Mouse (Mus musculus): ENCODE measurements at regions not wholly inside any gene's neighbourhood (a gene's known extent, or its start where the extent isn't known, plus 50 kb on each side); places are given as distances from the start of the nearest gene placed in this dataset.

- ChIA-PET CTCF (no interaction called here), POLR2A (no interaction called here)
Measured at GRCm38 (mm10) chr7:68582540-68583325, 166.3 kb downstream of the Arrdc4 start.

DNA sequence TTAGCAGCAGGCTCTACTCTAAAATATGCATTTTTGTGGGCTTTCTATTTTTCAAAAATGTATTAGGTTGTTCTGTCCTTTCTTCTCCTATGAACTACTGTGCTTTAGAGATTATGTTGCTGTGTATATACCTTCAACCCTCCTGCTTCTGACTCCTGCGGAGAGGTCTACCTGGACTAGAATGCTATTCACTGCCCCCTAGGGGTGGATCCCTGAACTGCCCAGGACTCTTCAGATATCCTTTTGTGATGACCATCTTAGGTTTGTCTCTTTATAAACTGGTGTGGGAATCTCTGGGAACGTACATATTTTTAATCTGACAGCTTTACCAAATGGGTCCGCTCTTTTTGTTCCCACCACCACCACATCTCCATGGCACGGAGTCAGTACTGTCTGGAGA is 168.4 kb downstream of the Arrdc4 start:
- CTCF ChIA-PET = interaction anchor here in 2 of 4 experiments (1.3 to 2.9 kb wide), 3 partner anchors 254 kb away, joined by 4 to 20 read pairs (median 9); no protein-coding TSS in a partner anchor
- POLR2A ChIA-PET = no interaction called here

DNA sequence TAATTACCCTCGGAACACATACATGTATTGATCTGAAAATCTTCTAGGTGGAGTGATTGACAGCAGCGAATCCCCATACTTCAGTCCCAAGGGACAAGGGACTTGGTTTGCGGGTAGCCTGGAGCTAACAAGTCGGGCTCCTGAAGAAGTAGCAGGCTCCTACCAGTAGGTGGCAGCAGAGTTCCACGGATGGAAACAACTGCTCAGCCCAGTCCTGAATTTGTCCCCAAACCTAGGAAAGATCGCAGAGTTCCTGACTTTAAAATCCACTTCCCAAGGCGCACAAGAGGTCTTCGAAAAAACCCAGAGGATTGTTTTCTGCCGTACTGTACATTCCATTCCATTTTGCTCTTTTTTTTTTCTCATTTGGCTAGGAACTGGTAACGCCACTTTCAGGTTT is 169.4 kb downstream of the Arrdc4 start:
- POLR2A ChIA-PET = no interaction called here
- CTCF ChIA-PET = interaction anchor here (0.5 to 2.9 kb wide), 33 partner anchors 9 to 909 kb away, joined by 3 to 20 read pairs (median 4); no protein-coding TSS in a partner anchor

DNA sequence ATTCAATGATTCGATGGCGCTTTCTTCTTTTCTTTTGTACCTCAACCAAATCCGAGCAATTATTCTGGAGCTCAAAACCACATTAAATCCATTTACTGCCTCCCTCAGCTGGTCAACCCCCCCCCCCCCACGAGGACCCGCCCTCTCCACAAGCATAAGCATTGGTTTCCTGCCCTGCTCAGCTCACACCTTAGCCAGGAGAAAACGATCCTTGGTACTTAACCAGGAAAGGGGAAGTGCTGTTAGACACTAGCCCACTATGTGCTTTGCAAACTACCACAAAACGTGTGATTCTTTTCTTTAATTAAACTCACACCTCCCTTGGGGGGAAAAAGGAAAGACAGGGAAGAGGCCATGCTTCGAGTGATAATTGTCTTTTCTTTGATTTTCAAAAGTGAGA is 169.8 kb downstream of the Arrdc4 start:
- ChIA-PET CTCF (interaction anchor here (0.5 to 2.9 kb wide), 33 partner anchors 9 to 909 kb away, joined by 3 to 20 read pairs (median 4); no protein-coding TSS in a partner anchor), POLR2A (no interaction called here)

DNA sequence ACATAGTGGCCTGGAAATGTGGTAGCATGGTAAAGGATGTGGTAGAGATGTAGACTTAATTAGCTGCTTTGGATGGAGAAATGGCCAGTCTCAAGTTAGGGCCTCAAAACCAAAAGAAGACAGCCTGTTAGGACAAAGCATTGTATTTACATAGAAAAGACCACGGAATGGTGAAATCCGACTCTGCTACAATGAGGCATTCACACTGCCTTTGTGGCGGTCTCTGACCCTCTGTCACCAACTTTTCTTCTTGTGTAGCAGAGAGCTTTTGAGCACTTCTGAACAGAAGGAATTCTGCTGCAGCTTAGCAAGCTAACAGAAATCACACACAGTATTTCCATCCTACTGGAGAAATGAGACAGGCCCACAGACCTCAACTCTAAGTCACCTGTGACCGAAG is 177.7 kb downstream of the Arrdc4 start:
- ChIA-PET POLR2A (no interaction called here), CTCF (no interaction called here)

GRCm38 (mm10) chr7:68568127-68568510 is 180.9 kb downstream of the Arrdc4 start:
- POLR2A ChIA-PET = no interaction called here
- CTCF ChIA-PET = no interaction called here

DNA sequence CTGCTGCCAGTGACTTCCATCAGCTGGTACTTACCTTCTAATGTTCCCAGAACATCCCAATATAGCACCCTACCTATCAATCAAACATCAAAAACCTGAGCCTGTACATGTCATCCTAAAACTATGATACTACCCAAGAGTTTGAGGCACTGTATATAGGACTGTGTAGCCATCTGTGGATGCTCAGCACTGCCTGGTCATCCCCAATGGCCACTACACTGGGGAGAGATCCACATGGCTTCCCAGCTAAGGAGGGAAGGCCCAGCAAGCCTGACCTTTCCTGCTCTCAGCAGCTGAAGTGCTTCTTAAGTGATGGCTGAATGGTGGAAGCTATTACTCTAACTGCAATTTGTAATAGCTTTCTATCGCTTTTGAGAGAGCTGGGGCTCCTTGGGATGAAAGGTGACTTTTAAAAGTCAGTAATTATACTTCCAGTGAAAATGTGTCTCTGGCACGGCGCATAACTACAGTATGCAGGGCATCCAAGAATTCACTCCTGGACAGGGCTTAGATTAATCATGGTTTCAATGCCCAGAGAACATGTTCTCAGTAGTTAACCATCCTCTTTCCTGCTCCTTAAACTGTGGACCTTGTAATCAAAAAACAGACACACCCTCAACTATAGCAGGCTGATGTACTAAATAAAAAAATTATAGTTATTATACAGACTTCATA is 181.5 kb downstream of the Arrdc4 start:
- ChIA-PET CTCF (no interaction called here), POLR2A (no interaction called here)

GRCm38 (mm10) chr7:68559440-68560343 is 189.3 kb downstream of the Arrdc4 start:
- ChIA-PET CTCF (interaction anchor here in 2 of 4 experiments (0.5 to 1.6 kb wide), 3 partner anchors 19 to 1115 kb away, joined by 3 to 4 read pairs (median 3); no protein-coding TSS in a partner anchor), POLR2A (no interaction called here)

- POLR2A ChIA-PET = no interaction called here
- CTCF ChIA-PET = interaction anchor here in 2 of 4 experiments (0.7 to 1.1 kb wide), 2 partner anchors 29 to 175 kb away, joined by 3 to 7 read pairs; no protein-coding TSS in a partner anchor
Measured at GRCm38 (mm10) chr7:68550330-68550729, 198.7 kb downstream of the Arrdc4 start.

DNA sequence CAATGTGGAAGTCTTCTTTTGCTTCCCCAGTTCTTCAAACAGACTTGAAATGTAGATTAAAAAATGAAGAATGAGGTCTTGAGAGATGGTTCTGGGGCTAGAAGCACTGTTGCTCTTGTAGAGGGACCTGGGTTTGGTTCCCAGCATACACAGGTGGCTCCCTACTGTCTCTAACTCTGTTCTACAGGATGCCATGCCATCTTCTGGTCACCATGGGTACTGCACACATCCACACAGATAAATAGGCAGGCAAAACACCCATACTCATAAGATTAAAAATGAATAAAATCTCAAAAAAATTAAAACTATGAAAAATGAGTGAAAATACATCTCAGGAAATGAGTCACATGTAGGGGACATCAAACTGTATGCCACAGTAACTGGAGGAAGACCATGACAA is 200.9 kb downstream of the Arrdc4 start:
- ChIA-PET CTCF (interaction anchor here (0.5 to 1.2 kb wide), 5 partner anchors 30 to 287 kb away, joined by 3 to 5 read pairs (median 3); no protein-coding TSS in a partner anchor), POLR2A (no interaction called here)

DNA sequence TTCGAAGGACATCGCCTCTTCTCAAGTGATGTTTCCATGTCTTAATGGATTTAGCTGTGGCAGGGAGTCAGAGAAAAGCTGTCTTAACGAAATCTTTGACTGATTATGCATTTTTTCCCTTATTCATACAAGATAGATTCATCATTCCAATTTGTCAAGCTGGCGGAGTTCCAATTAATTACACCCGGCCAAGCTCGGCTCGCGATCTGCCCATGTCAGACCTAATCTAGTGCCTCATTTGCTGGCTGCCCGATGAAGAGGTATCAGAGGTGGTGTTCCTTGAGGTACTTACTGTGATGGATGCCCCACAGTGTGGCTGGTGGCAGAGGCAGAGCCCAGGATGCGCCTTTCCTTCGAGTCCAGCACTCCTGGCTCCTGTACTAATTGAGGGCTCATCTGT is 204.9 kb downstream of the Arrdc4 start:
- ChIA-PET POLR2A (interaction anchor here in 1 of 4 experiments (0.6 kb wide), 1 partner anchor 592 kb away, joined by 3 read pairs; no protein-coding TSS in a partner anchor), CTCF (interaction anchor here in 1 of 4 experiments (0.6 kb wide), 1 partner anchor 1407 kb away, joined by 3 read pairs; no protein-coding TSS in a partner anchor)

GRCm38 (mm10) chr7:68509096-68509495 is 235.5 kb downstream of the Fam169b start:
- CTCF ChIA-PET = no interaction called here
- POLR2A ChIA-PET = no interaction called here

DNA sequence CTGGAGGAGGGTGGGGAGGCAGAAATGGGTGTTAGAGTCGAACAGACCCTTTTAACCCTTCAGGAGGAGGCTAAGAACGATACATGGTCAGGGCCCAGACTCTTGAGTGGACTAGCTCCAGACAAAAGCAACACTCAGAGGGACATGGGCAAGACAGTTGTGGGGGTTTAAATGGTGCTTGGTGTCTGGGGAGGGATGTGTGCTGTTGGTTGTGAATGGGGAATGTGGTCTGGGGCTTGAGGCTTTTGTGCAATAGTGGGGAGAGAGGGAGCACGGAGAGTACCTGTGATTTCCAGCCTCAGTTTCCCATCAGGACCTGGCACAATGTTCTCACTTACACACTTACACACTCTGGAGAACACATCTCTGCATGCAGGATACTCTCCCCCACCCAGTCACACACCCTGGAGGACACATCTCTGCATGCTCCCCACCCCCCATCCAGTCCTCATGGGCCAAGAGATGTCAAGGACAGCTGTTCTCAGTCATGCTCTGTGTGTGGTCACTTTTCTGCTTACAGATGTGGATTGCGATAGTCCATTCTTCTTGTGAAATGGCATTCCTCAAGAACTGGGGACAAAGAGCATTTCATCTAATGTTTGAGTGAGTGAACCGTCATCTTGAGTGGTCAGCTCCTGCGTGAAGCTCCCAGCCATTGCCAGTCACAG is 217.6 kb downstream of the Fam169b start:
- ChIA-PET CTCF (interaction anchor here in 1 of 4 experiments (0.6 kb wide), 1 partner anchor 441 kb away, joined by 3 read pairs; no protein-coding TSS in a partner anchor), POLR2A (no interaction called here)

DNA sequence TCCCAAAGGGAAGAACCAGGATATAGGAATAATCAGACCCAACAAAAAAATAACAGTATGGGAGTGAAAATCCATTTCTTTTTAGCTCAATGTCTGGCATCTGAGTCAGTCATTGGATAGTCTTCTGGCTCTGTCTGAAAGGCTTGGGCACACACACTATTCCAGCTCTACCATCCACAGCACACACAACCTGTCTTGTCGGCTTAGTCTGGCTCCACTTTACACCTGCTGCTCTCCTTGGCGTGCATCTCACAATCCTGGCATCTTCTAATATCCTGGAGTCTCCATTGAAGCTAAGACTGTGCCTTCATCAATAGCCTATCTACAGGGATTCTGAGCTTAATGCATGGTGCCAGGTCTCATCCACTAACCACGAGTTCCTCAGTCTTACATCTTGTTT is 213.0 kb downstream of the Fam169b start:
- CTCF ChIA-PET = interaction anchor here in 1 of 4 experiments (0.7 kb wide), 1 partner anchor 13 kb away, joined by 3 read pairs; no protein-coding TSS in a partner anchor

DNA sequence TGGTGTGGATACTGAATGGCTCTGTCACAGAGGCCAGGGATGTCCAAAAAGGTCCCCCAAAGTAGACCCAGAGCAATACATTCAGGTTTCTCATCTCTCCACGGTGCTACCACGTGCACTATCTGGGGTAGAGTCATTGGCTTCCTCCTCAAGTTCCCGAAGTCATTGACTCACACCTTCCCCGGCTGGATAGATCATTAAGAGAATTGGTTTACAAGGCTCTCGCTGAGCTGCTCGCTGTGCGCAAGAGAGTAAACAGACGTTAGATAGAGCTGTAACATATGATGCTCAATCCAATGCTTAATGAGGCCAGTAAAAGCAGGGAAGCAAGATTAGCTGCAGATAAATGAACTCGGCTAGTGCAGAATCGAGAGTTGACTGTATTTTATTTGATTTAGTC is 208.9 kb downstream of the Fam169b start:
- ChIA-PET POLR2A (no interaction called here), CTCF (interaction anchor here in 1 of 4 experiments (0.9 to 2.8 kb wide), 3 partner anchors 9 to 109 kb away, joined by 3 to 9 read pairs (median 8); no protein-coding TSS in a partner anchor)

More for the DNA sequence above, 213.0 kb downstream of the Fam169b start:
- POLR2A ChIA-PET = interaction anchor here in 1 of 4 experiments (1.2 kb wide), 1 partner anchor 8 kb away, joined by 3 read pairs; no protein-coding TSS in a partner anchor

- ChIA-PET CTCF (interaction anchor here (0.6 to 2.8 kb wide), 9 partner anchors 8 to 529 kb away, joined by 3 to 13 read pairs (median 5); no protein-coding TSS in a partner anchor), POLR2A (no interaction called here)
Measured at GRCm38 (mm10) chr7:68480770-68481169, 207.1 kb downstream of the Fam169b start.

- POLR2A ChIA-PET = no interaction called here
- CTCF ChIA-PET = interaction anchor here in 3 of 4 experiments (0.6 to 2.5 kb wide), 6 partner anchors 52 to 357 kb away, joined by 3 to 13 read pairs (median 4); no protein-coding TSS in a partner anchor
Measured at GRCm38 (mm10) chr7:68480336-68480735, 206.7 kb downstream of the Fam169b start.

- ChIA-PET CTCF (interaction anchor here in 2 of 4 experiments (0.6 kb wide), 2 partner anchors 186 to 346 kb away, joined by 3 read pairs; no protein-coding TSS in a partner anchor), POLR2A (interaction anchor here in 1 of 4 experiments (1.2 kb wide), 1 partner anchor 9 kb away, joined by 3 read pairs; no protein-coding TSS in a partner anchor)
Measured at GRCm38 (mm10) chr7:68478044-68478443, 204.4 kb downstream of the Fam169b start.

Measured in embryonic stem cell, embryonic (primary cell).